Mouse (Mus musculus) cortical plate, adult 2 months (tissue): ENCODE results near the gene Disp2. TPM values are rescaled to one million over a fixed set of nuclear protein-coding genes. Genes with fewer than 3 reads are reported as not detected.

Experiments used
- H3K27ac ChIP-seq: fragments of 200-500 bp; 2 replicates; pipeline ENCODE4 v1.5.1; 2012; ENCODE audit warnings: low read length, control low read depth, inconsistent platforms; ENCODE audit not compliant: insufficient read depth
- H3K4me1 ChIP-seq: fragments of 200-500 bp; 2 replicates; pipeline ENCODE4 v1.6.1; 2011; ENCODE audit warnings: low read length; ENCODE audit not compliant: control insufficient read depth, insufficient read depth
- H3K4me3 ChIP-seq: fragments of 200-500 bp; 2 replicates; pipeline ENCODE4 v1.5.1; 2011; ENCODE audit warnings: mild to moderate bottlenecking, low read length, control low read depth; ENCODE audit not compliant: insufficient read depth
- CTCF ChIP-seq: fragments of 200-500 bp; IDR thresholded peaks from 2 replicates; pipeline ENCODE4 v1.5.1; 2011; ENCODE audit warnings: mild to moderate bottlenecking, control low read depth, low read length; ENCODE audit not compliant: insufficient read depth; ENCODE audit errors: extremely low read depth
- POLR2A ChIP-seq: fragments of 200-500 bp; IDR thresholded peaks from 2 replicates; pipeline ENCODE4 v1.6.1; 2011; ENCODE audit warnings: mild to moderate bottlenecking, low read length, control low read depth; ENCODE audit not compliant: insufficient read depth; ENCODE audit errors: extremely low read depth
- polyA plus RNA-seq: library from polyadenylated mRNA; depleted of rRNA; stranded (reverse); fragments of >200 nt; gene quantifications from 2 replicates; pipeline ENCODE4 v1.2.3, GENCODE M21; 2012

Gene Disp2
- polyA plus RNA-seq, 1 experiment: 128 TPM

GRCm38 (mm10) chr2:118756103-118756502 is 23.4 kb upstream of the Disp2 start:
- TF ChIP-seq CTCF: no peak
- no peak for TF ChIP-seq POLR2A
- Histone ChIP-seq H3K4me3 (no peak overlapping the region), H3K4me1 (no peaks in the 10 kb centered on the region), H3K27ac (no peak overlapping the region)

GRCm38 (mm10) chr2:118759828-118760227 is 19.7 kb upstream of the Disp2 start:
- H3K4me3 ChIP-seq: no peak overlapping the region
- TF ChIP-seq CTCF: peak; percentile 44; the same call in 1 of the 2 replicates
- no peak for TF ChIP-seq POLR2A
- H3K27ac ChIP-seq: no peak overlapping the region
- peaks cover 8% of the 10 kb centered on the region for H3K4me1 ChIP-seq

- Histone ChIP-seq H3K27ac (no peak overlapping the region), H3K4me3 (no peak overlapping the region), H3K4me1 (peaks cover 8% of the 10 kb centered on the region)
- TF ChIP-seq POLR2A (no peak), CTCF (no peak)
Observed at GRCm38 (mm10) chr2:118760311-118761025, 19.1 kb upstream of the Disp2 start.

- Histone ChIP-seq H3K27ac (peak overlapping the region; percentile 96), H3K4me3 (peak overlapping the region; percentile 26; the same call in 1 of the 2 replicates), H3K4me1 (peaks cover 8% of the 10 kb centered on the region)
- TF ChIP-seq POLR2A (no peak), CTCF (no peak)
Observed at GRCm38 (mm10) chr2:118761358-118761757, 18.2 kb upstream of the Disp2 start.

GRCm38 (mm10) chr2:118761906-118762783 is 17.4 kb upstream of the Disp2 start, which contains the start of gene Ccdc9b:
Gene Ccdc9b (minus strand): TSS chr2:118762661.
- Histone ChIP-seq H3K4me1 (peaks cover 8% of the 10 kb centered on the region), H3K27ac (peak within 1 kb of the TSS; percentile 96), H3K4me3 (peak within 1 kb of the TSS; percentile 26)
- TF ChIP-seq CTCF (no peak), POLR2A (no peak)

GRCm38 (mm10) chr2:118762784-118763148 is 16.8 kb upstream of the Disp2 start:
- no peak for TF ChIP-seq CTCF
- no peak for TF ChIP-seq POLR2A
- Histone ChIP-seq H3K27ac (peak overlapping the region; percentile 96), H3K4me3 (peak overlapping the region; percentile 26; the same call in 1 of the 2 replicates), H3K4me1 (peaks cover 8% of the 10 kb centered on the region)

GRCm38 (mm10) chr2:118763469-118763868 is 16.1 kb upstream of the Disp2 start:
- Histone ChIP-seq H3K27ac (peak overlapping the region; percentile 96; the same call in 1 of the 2 replicates), H3K4me3 (no peak overlapping the region), H3K4me1 (peaks cover 8% of the 10 kb centered on the region)
- TF ChIP-seq CTCF (no peak), POLR2A (no peak)

- Histone ChIP-seq H3K27ac (no peak overlapping the region), H3K4me1 (peaks cover 8% of the 10 kb centered on the region), H3K4me3 (no peak overlapping the region)
- TF ChIP-seq CTCF (peak; percentile 54), POLR2A (no peak)
Observed at GRCm38 (mm10) chr2:118764094-118764831, 15.3 kb upstream of the Disp2 start.

GRCm38 (mm10) chr2:118764875-118765274 is 14.6 kb upstream of the Disp2 start:
- Histone ChIP-seq H3K4me3 (no peak overlapping the region), H3K4me1 (peaks cover 8% of the 10 kb centered on the region), H3K27ac (no peak overlapping the region)
- TF ChIP-seq POLR2A (no peak), CTCF (no peak)
